In the genomic region with DNA sequence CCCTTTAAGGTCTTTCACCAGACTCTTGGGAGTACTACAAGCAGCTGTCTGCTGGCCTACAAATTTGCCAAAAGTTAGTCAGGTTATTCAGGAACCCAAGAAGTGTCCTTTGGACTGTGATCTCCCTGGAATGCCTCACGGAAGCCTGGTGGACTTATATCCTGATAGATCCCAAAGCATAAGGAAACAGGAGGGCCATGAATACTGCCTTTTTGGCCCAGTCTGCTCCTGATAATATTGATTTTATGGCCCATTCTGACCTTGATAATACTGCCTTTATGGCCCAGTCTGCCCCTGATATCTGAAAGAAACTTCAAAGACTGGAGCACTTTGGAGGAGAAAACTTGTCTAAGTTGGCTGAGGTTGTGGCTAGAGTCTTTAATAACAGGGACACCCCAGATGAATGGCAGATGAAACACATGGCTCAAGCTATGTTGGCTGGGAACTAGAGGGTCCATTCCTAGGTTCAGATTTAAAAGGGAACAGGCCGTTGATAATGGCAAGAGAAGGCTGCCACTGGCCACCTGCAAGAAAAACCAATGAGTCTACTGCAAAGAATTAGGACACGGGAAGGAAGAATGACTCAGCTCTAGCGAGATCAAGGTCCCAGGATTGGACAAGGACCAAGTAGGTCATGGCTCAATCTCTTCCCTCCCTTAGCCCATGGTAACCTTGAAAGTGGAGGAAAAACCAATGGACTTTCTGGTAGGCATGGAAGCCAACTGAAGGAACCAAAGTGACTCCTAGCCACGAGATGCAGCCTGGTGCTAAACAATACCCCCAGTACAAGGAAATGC, we compare ENCODE assay signal across 18 mouse cellular contexts. TPM values are rescaled to one million over a fixed set of nuclear protein-coding genes. Genes with fewer than 3 reads are reported as not detected.
DNase-seq lines count a peak whose midpoint lies in the region; ATAC-seq and TF ChIP-seq lines count a peak whose summit lies in the region.
"Had no signal": no experiment of that assay in that cellular context is flagged by ENCODE, and none has a peak within 500 bp of the region (broad histone marks: within the 10 kb centered on the region; RNA-seq: fewer than 3 reads in every experiment).

No protein-coding gene starts in this region.

- peak; percentile 21 to 35 for DNase-seq in heart, adult 2 months
- no peak for DNase-seq in heart, postnatal 25 days (ENCODE audit: low spot score)
- DNase-seq in ovary, adult 18-20 months (ENCODE audit: low spot score) = peak; percentile 49
- no peak for DNase-seq in ovary, postnatal 10 days (ENCODE audit: low spot score)
- peak; percentile 75 to 76 for DNase-seq in adrenal gland, postnatal 36 days
- no peak for DNase-seq in hindbrain, embryonic 10.5 days (ENCODE audit: low spot score)
- DNase-seq in testis, postnatal 14 days (ENCODE audit: low spot score) = no peak
- DNase-seq: thymus, adult 2 months had no signal

- H3K4me1 ChIP-seq in heart, adult 2 months (ENCODE audit: control insufficient read depth, insufficient read depth, low read length) = peaks cover 2% of the 10 kb centered on the region
- no peaks in the 10 kb centered on the region for H3K4me1 ChIP-seq in hindbrain, embryonic 10.5 days (replicated peaks)
- H3K4me1 ChIP-seq: embryonic facial prominence, embryonic 15.5 days; forebrain, embryonic 15.5 days; limb, embryonic 13.5 days; lung, embryonic 15.5 days had no signal

- TF ChIP-seq POLR2A in heart, adult 2 months (IDR thresholded peaks at IDR 0.05; ENCODE audit: insufficient read depth, low read depth, low read length) = no peak

- H3K27me3 ChIP-seq in heart, adult 2 months (ENCODE audit: control insufficient read depth, insufficient read depth, low read length) = no peaks in the 10 kb centered on the region
- no peaks in the 10 kb centered on the region for H3K27me3 ChIP-seq in hindbrain, embryonic 10.5 days (ENCODE audit: insufficient read depth, poor library complexity, severe bottlenecking)
- H3K27me3 ChIP-seq: embryonic facial prominence, embryonic 15.5 days; forebrain, embryonic 15.5 days; limb, embryonic 13.5 days; lung, embryonic 15.5 days had no signal

- no peak overlapping the region for H3K9ac ChIP-seq in heart, adult 2 months (ENCODE audit: low read depth, low read length)
- H3K9ac ChIP-seq: embryonic facial prominence, embryonic 15.5 days; forebrain, embryonic 15.5 days; limb, embryonic 13.5 days; lung, embryonic 15.5 days had no signal

- 0 out of 2 replicates have a peak, but pooled peaks have one; percentile 33 for TF ChIP-seq EP300 in heart, adult 2 months (IDR thresholded peaks at IDR 0.05; ENCODE audit: insufficient read depth, low read depth, low read length)

- intact Hi-C loops in heart, adult 2 months (cut with DNase I) = loop anchor here (5.0 kb wide), 1 partner anchor 53 kb away; no protein-coding TSS in a partner anchor
- intact Hi-C loops in heart, postnatal 25 days (cut with DNase I) = loop anchor here (5.0 kb wide), 1 partner anchor 42 kb away; no protein-coding TSS in a partner anchor

- no peaks in the 10 kb centered on the region for H3K36me3 ChIP-seq in heart, adult 2 months (ENCODE audit: control insufficient read depth, insufficient read depth, low read length)
- no peaks in the 10 kb centered on the region for H3K36me3 ChIP-seq in hindbrain, embryonic 10.5 days
- H3K36me3 ChIP-seq: embryonic facial prominence, embryonic 15.5 days; forebrain, embryonic 15.5 days; limb, embryonic 13.5 days; lung, embryonic 15.5 days had no signal

- no peak for TF ChIP-seq CTCF in heart, adult 2 months (IDR thresholded peaks at IDR 0.05)

- H3K27ac ChIP-seq in heart, adult 2 months = peak overlapping the region; percentile 47; the same call in 1 of the 2 replicates
- H3K27ac ChIP-seq in hindbrain, embryonic 10.5 days = no peak overlapping the region
- H3K27ac ChIP-seq: embryonic facial prominence, embryonic 15.5 days; forebrain, embryonic 15.5 days; hindbrain, postnatal 0 days; limb, embryonic 13.5 days; lung, embryonic 15.5 days had no signal

- ATAC-seq in frontal cortex, adult (ENCODE audit: low TSS enrichment) = no peak
- ATAC-seq: CD4-positive, CD25-positive, alpha-beta regulatory T cell, adult 4 months; forebrain, embryonic 15.5 days; hindbrain, postnatal 0 days had no signal

- no peaks in the 10 kb centered on the region for H3K9me3 ChIP-seq in hindbrain, embryonic 10.5 days
- H3K9me3 ChIP-seq: embryonic facial prominence, embryonic 15.5 days; forebrain, embryonic 15.5 days; limb, embryonic 13.5 days; lung, embryonic 15.5 days had no signal

- H3K79me2 ChIP-seq in heart, adult 2 months (replicated peaks; ENCODE audit: control insufficient read depth, insufficient read depth, low read length) = no peaks in the 10 kb centered on the region

- H3K4me3 ChIP-seq in heart, adult 2 months = no peak overlapping the region
- no peak overlapping the region for H3K4me3 ChIP-seq in hindbrain, embryonic 10.5 days
- H3K4me3 ChIP-seq: embryonic facial prominence, embryonic 15.5 days; forebrain, embryonic 15.5 days; limb, embryonic 13.5 days; lung, embryonic 15.5 days; myocyte had no signal

- 39% methylated on average over 5 of the region's 5 CpGs for WGBS in heart, adult 2 months
- WGBS in hindbrain, embryonic 10.5 days = 89% methylated on average over 5 of the region's 5 CpGs

RNA-seq across cellular contexts. Expression of a gene that starts 21.4 kb away (rescaled TPM):
- total RNA-seq in heart, adult 2 months (2021) = not detected
- polyA plus RNA-seq in heart, adult 2 months (2012; rRNA removed) = not detected in 2 replicates
- total RNA-seq in heart, postnatal 25 days (2021) = not detected
- total RNA-seq in adrenal gland, postnatal 36 days (2021) = under 1 TPM in 1 of 2 experiments, not detected in 1; 0.33 TPM
- polyA plus RNA-seq in hindbrain, embryonic 10.5 days (2016; fragmentation: Nextera tagmentation; extraction: Ambion mirVana) = not detected in 2 replicates
- total RNA-seq: hindbrain, postnatal 0 days; layer of hippocampus, postnatal 25 days had no signal
- polyA plus RNA-seq: embryonic facial prominence, embryonic 15.5 days; forebrain, embryonic 15.5 days; heart, embryonic 11.5 days; hindbrain, postnatal 0 days; limb, embryonic 13.5 days; lung, embryonic 15.5 days; myocyte had no signal

Comparison
In these comparisons a context has a peak if more than half of its experiments do, and no peak if none do; other contexts are left out.
1. DNase-seq: peak in heart, adult 2 months (2 of 2), ovary, adult 18-20 months (single experiment) and adrenal gland, postnatal 36 days (2 of 2); none in heart, postnatal 25 days (single experiment), ovary, postnatal 10 days (single experiment), hindbrain, embryonic 10.5 days (single experiment) and testis, postnatal 14 days (single experiment).